ENCODE assay signal across 8 mouse cellular contexts in the genomic region with DNA sequence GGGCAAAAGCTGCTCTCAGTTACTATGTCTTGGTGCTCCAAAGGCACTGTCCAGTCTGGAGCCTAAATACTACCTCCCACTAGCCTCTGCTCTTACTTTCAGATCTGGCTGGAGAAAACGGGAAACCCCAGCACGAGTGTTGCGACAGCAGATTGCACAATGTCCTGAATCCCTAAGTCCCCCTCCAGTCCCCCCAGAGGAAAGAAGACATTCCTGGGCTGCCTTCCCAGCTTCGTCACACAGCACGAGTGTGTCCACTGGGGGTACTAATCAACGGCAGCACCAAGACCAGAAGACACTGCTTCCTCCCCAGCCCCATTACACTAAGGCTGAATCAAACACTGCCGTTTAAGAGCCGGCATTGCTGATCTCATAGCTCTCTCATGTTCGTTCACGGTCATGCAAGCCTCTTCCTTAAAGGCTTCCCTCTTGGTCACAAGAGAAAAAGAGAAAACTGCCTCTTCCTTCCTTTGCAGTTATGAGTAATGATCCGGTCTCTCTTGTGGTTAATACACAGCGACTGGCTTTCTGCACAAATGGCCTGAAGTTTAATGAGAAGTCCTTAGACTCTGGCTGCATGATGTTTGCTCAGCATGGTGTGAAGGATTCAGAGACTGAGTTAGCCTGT. TPM values are rescaled to one million over a fixed set of nuclear protein-coding genes. Genes with fewer than 3 reads are reported as not detected.
DNase-seq lines count a peak whose midpoint lies in the region; ATAC-seq and TF ChIP-seq lines count a peak whose summit lies in the region.
"Had no signal": no experiment of that assay in that cellular context is flagged by ENCODE, and none has a peak within 500 bp of the region (broad histone marks: within the 10 kb centered on the region; RNA-seq: fewer than 3 reads in every experiment).

No protein-coding gene starts in this region.

- H3K27ac ChIP-seq in CH12.LX (ENCODE audit: insufficient read depth, low read depth): no peak overlapping the region
- H3K27ac ChIP-seq in heart, embryonic 14.5 days (replicated peaks in 1 of 2; ENCODE audit: control insufficient read depth in 1 of 2, insufficient read depth in 1 of 2, low read depth in 2 of 2, low read length in 2 of 2): peak overlapping the region; percentile 8 to 37; a peak in 1 of 4 replicates
- H3K27ac ChIP-seq in liver, adult 2 months (replicated peaks; ENCODE audit: insufficient read depth, low read depth, low read length): peak overlapping the region; percentile 69; the same call in 1 of the 2 replicates

- 37% methylated on average over 12 of the region's 12 CpGs for WGBS in heart, embryonic 14.5 days
- 27% methylated on average over 12 of the region's 12 CpGs for WGBS in liver, adult 2 months

- H3K4me1 ChIP-seq in CH12.LX (ENCODE audit: control insufficient read depth in 1 of 2, insufficient read depth in 2 of 2): peaks cover 8 to 31% of the 10 kb centered on the region in 2 experiments; a peak in 3 of 4 replicates
- peaks cover 0 to 4% of the 10 kb centered on the region in 2 experiments; a peak in 2 of 4 replicates for H3K4me1 ChIP-seq in heart, embryonic 14.5 days (ENCODE audit: control insufficient read depth in 2 of 2, insufficient read depth in 2 of 2, low read length in 2 of 2)
- peaks cover 15% of the 10 kb centered on the region for H3K4me1 ChIP-seq in liver, adult 2 months (ENCODE audit: control insufficient read depth, insufficient read depth, low read length)

- H3K79me2 ChIP-seq in CH12.LX (replicated peaks; ENCODE audit: control insufficient read depth, extremely low read depth, insufficient read depth, poor library complexity, severe bottlenecking): no peaks in the 10 kb centered on the region
- H3K79me2 ChIP-seq in liver, adult 2 months (ENCODE audit: control insufficient read depth, insufficient read depth, low read length): no peaks in the 10 kb centered on the region

- TF ChIP-seq POLR2A in CH12.LX (IDR thresholded peaks at IDR 0.05; ENCODE audit: low read depth, low read length): no peak
- no peak for TF ChIP-seq POLR2A in liver, adult 2 months (IDR thresholded peaks at IDR 0.05; ENCODE audit: extremely low read depth, insufficient read depth, low read length)

- H3K9ac ChIP-seq in CH12.LX (ENCODE audit: insufficient read depth, low read depth): no peak overlapping the region
- no peak overlapping the region for H3K9ac ChIP-seq in heart, embryonic 14.5 days (ENCODE audit: low read length)
- peak overlapping the region; percentile 50; the same call in 1 of the 2 replicates for H3K9ac ChIP-seq in liver, adult 2 months (ENCODE audit: low read depth, low read length)

- no peaks in the 10 kb centered on the region for H3K9me3 ChIP-seq in CH12.LX (replicated peaks; ENCODE audit: low read length)
- H3K9me3 ChIP-seq in heart, embryonic 14.5 days (ENCODE audit: control insufficient read depth, low read length): no peaks in the 10 kb centered on the region

- no peak for TF ChIP-seq RAD21 in CH12.LX (IDR thresholded peaks at IDR 0.05; ENCODE audit: low read depth, low read length)

- intact Hi-C loops in left cerebral cortex, postnatal 25 days (cut with DNase I): no loop called here
- intact Hi-C loops in left cerebral cortex, postnatal 36 days (cut with DNase I): loop anchor here (5.0 kb wide), 1 partner anchor 555 kb away; no protein-coding TSS in a partner anchor

- H3K27me3 ChIP-seq in CH12.LX (replicated peaks): peaks cover 14% of the 10 kb centered on the region
- no peaks in the 10 kb centered on the region for H3K27me3 ChIP-seq in heart, embryonic 14.5 days (ENCODE audit: control insufficient read depth, insufficient read depth, low read length)
- no peaks in the 10 kb centered on the region for H3K27me3 ChIP-seq in liver, adult 2 months (ENCODE audit: control insufficient read depth, insufficient read depth, low read length)

- ATAC-seq in heart, embryonic 14.5 days (ENCODE audit: insufficient number of reproducible peaks, insufficient read depth, low FRiP score, low read depth): no peak

- DNase-seq in CH12.LX (ENCODE audit: extremely low read depth): no peak
- DNase-seq in adrenal gland, adult 8-10 months: peak; percentile 47
- DNase-seq in liver, adult 2 months (ENCODE audit: extremely low read depth, low read depth, low spot score): peak; percentile 83
- peak; percentile 34 for DNase-seq in ovary, postnatal 36 days (ENCODE audit: low spot score)
- DNase-seq in left cerebral cortex, postnatal 25 days (ENCODE audit: low spot score in 2 of 2): no peak
- no peak for DNase-seq in left cerebral cortex, postnatal 36 days (ENCODE audit: low spot score in 2 of 2)

- no peak overlapping the region for H3K4me3 ChIP-seq in CH12.LX (replicated peaks in 1 of 3; ENCODE audit: low read depth in 2 of 3, low read length in 2 of 3, poor library complexity in 1 of 3)
- no peak overlapping the region for H3K4me3 ChIP-seq in heart, embryonic 14.5 days (ENCODE audit: control insufficient read depth in 1 of 2, insufficient read depth in 1 of 2, low read depth in 1 of 2, low read length in 2 of 2)
- no peak overlapping the region; the same call in 1 of the 2 replicates for H3K4me3 ChIP-seq in liver, adult 2 months (ENCODE audit: insufficient read depth, low read depth, low read length)

- TF ChIP-seq CTCF in CH12.LX (conservative IDR thresholded peaks at IDR 0.05 in 1 of 2, IDR thresholded peaks at IDR 0.05 in 1 of 2; ENCODE audit: low read depth in 2 of 2, low read length in 2 of 2): no peak
- no peak for TF ChIP-seq CTCF in liver, adult 2 months (IDR thresholded peaks at IDR 0.05; ENCODE audit: low read depth, low read length)

- no peak for TF ChIP-seq EP300 in CH12.LX (IDR thresholded peaks at IDR 0.05; ENCODE audit: low read length)

- H3K4me2 ChIP-seq in CH12.LX (ENCODE audit: insufficient read depth, low read depth, poor library complexity, severe bottlenecking): peak overlapping the region; percentile 33; the same call in 1 of the 2 replicates
- 0 out of 2 replicates have a peak overlapping the region, but pooled peaks have one; percentile 9 for H3K4me2 ChIP-seq in heart, embryonic 14.5 days (ENCODE audit: low read length)

- dilution Hi-C loops in CH12.LX (cut with MboI; ENCODE audit: extremely low pct_ligation_motif_present, extremely low pct_unique_long_range_greater_than_20kb, low sequenced_read_pairs): no loop called here

- in situ Hi-C loops in CH12.LX (cut with MboI; ENCODE audit: low pct_ligation_motif_present, low pct_unique_long_range_greater_than_20kb, low sequenced_read_pairs): no loop called here

- H3K36me3 ChIP-seq in CH12.LX (replicated peaks in 1 of 2; ENCODE audit: control insufficient read depth in 1 of 2, insufficient read depth in 1 of 2, low read length in 1 of 2): no peaks in the 10 kb centered on the region
- no peaks in the 10 kb centered on the region for H3K36me3 ChIP-seq in heart, embryonic 14.5 days (ENCODE audit: control insufficient read depth, insufficient read depth, low read length)
- no peaks in the 10 kb centered on the region for H3K36me3 ChIP-seq in liver, adult 2 months (ENCODE audit: control insufficient read depth, insufficient read depth, low read length)

RNA-seq across cellular contexts. Expression of gene Ccl2, which starts 28.5 kb away (rescaled TPM):
- total RNA-seq in CH12.LX (2012; rRNA removed) (0.21 and 0.63 TPM in 2 replicates), CH12.LX (2014; rRNA removed) (not detected in 2 replicates)
- 0.49 TPM in 1 of 2 replicates, not detected in the other for polyA plus RNA-seq in CH12.LX (2012; ENCODE audit: insufficient read length, low read depth)
- 1 to 10 TPM in 3 of 4 experiments, under 1 TPM in 1; 0.74 to 2.6 (median 1.2) TPM for total RNA-seq in adrenal gland, adult 8-10 months (2022)
- 11.1 and 11.4 TPM in 2 replicates for polyA plus RNA-seq in heart, embryonic 14.5 days (2014; fragmentation: Nextera tagmentation; extraction: Ambion mirVana)
- total RNA-seq in liver, adult 2 months (2014; rRNA removed): 0.18 and 0.94 TPM in 2 replicates
- polyA plus RNA-seq in liver, adult 2 months (2012; rRNA removed): 0.78 and 3.3 TPM in 2 replicates
- total RNA-seq in left cerebral cortex, postnatal 25 days (2021): not detected
- not detected for total RNA-seq in left cerebral cortex, postnatal 36 days (2021)

RNA-seq across cellular contexts. Expression of gene Gm17268, which starts 31.5 kb away (rescaled TPM):
- not detected in 2 replicates for total RNA-seq in CH12.LX (2012; rRNA removed)
- not detected in 2 replicates for total RNA-seq in CH12.LX (2014; rRNA removed)
- polyA plus RNA-seq in CH12.LX (2012; ENCODE audit: insufficient read length, low read depth): not detected in 2 replicates
- not detected for total RNA-seq in adrenal gland, adult 8-10 months (2022)
- polyA plus RNA-seq in heart, embryonic 14.5 days (2014; fragmentation: Nextera tagmentation; extraction: Ambion mirVana): not detected in 2 replicates
- not detected in 2 replicates for total RNA-seq in liver, adult 2 months (2014; rRNA removed)
- polyA plus RNA-seq in liver, adult 2 months (2012; rRNA removed): not detected in 2 replicates
- total RNA-seq in left cerebral cortex, postnatal 25 days (2021): not detected
- not detected for total RNA-seq in left cerebral cortex, postnatal 36 days (2021)
- polyA plus RNA-seq: cortical plate, adult 2 months had no signal

RNA-seq across cellular contexts. Expression of gene Ccl7, which starts 38.6 kb away (rescaled TPM):
- 0.25 TPM in 1 of 2 replicates, not detected in the other for total RNA-seq in CH12.LX (2012; rRNA removed)
- total RNA-seq in CH12.LX (2014; rRNA removed): not detected in 2 replicates
- polyA plus RNA-seq in CH12.LX (2012; ENCODE audit: insufficient read length, low read depth): not detected in 2 replicates
- total RNA-seq in adrenal gland, adult 8-10 months (2022): 1 to 10 TPM in 1 of 4 experiments, under 1 TPM in 1, not detected in 2; 0.46 to 1.7 TPM
- 3.2 and 3.9 TPM in 2 replicates for polyA plus RNA-seq in heart, embryonic 14.5 days (2014; fragmentation: Nextera tagmentation; extraction: Ambion mirVana)
- 0.18 and 0.20 TPM in 2 replicates for total RNA-seq in liver, adult 2 months (2014; rRNA removed)
- polyA plus RNA-seq in liver, adult 2 months (2012; rRNA removed): not detected in 2 replicates
- not detected for total RNA-seq in left cerebral cortex, postnatal 25 days (2021)
- total RNA-seq in left cerebral cortex, postnatal 36 days (2021): under 1 TPM in 1 of 2 experiments, not detected in 1; 0.88 TPM

RNA-seq across cellular contexts. Expression of gene Asic2, which starts 38.7 kb away (rescaled TPM):
- total RNA-seq in CH12.LX (2012; rRNA removed) (not detected in 2 replicates), CH12.LX (2014; rRNA removed) (not detected in 2 replicates)
- not detected in 2 replicates for polyA plus RNA-seq in CH12.LX (2012; ENCODE audit: insufficient read length, low read depth)
- total RNA-seq in adrenal gland, adult 8-10 months (2022): 1 to 10 TPM; 3.2 to 5.1 (median 4.2) TPM
- 0.05 TPM in 1 of 2 replicates, not detected in the other for polyA plus RNA-seq in heart, embryonic 14.5 days (2014; fragmentation: Nextera tagmentation; extraction: Ambion mirVana)
- total RNA-seq in liver, adult 2 months (2014; rRNA removed): under 0.01 TPM in 1 of 2 replicates, not detected in the other
- not detected in 2 replicates for polyA plus RNA-seq in liver, adult 2 months (2012; rRNA removed)
- 10 to 100 TPM; 78.0 to 80.2 TPM for total RNA-seq in left cerebral cortex, postnatal 25 days (2021)
- total RNA-seq in left cerebral cortex, postnatal 36 days (2021): 10 to 100 TPM; 73.7 to 79.1 TPM

RNA-seq across cellular contexts. Expression of gene Ccl11, which starts 50.7 kb away (rescaled TPM):
- not detected in 2 replicates for total RNA-seq in CH12.LX (2012; rRNA removed)
- not detected in 2 replicates for total RNA-seq in CH12.LX (2014; rRNA removed)
- polyA plus RNA-seq in CH12.LX (2012; ENCODE audit: insufficient read length, low read depth): not detected in 2 replicates
- total RNA-seq in adrenal gland, adult 8-10 months (2022): 1 to 10 TPM; 3.5 to 8.2 (median 4.4) TPM
- polyA plus RNA-seq in heart, embryonic 14.5 days (2014; fragmentation: Nextera tagmentation; extraction: Ambion mirVana): 0.31 TPM in 1 of 2 replicates, not detected in the other
- 0.09 TPM in 1 of 2 replicates, not detected in the other for total RNA-seq in liver, adult 2 months (2014; rRNA removed)
- 0.07 and 0.16 TPM in 2 replicates for polyA plus RNA-seq in liver, adult 2 months (2012; rRNA removed)
- under 1 TPM; 0.34 to 0.62 TPM for total RNA-seq in left cerebral cortex, postnatal 25 days (2021)
- under 1 TPM in 1 of 2 experiments, not detected in 1; 0.39 TPM for total RNA-seq in left cerebral cortex, postnatal 36 days (2021)
- polyA plus RNA-seq: cortical plate, adult 2 months had no signal

Comparison
In these comparisons a context has a peak if more than half of its experiments do, and no peak if none do; other contexts are left out.
1. DNase-seq: peak in adrenal gland, adult 8-10 months (single experiment), liver, adult 2 months (single experiment) and ovary, postnatal 36 days (single experiment); none in CH12.LX (single experiment), left cerebral cortex, postnatal 25 days (0 of 2) and left cerebral cortex, postnatal 36 days (0 of 2).